Mouse (Mus musculus): Measurements from ENCODE around the gene Deup1. TPM values are rescaled to one million over a fixed set of nuclear protein-coding genes. Genes with fewer than 3 reads are reported as not detected.
A peak's percentile ranks its signal among the peaks of the same experiment; 100 is the strongest.

Deup1 gene
- polyA plus RNA-seq, 1 experiment from 2014 or later = 0.70 TPM

- Histone ChIP-seq H3K4me2 (ENCODE audit: low read length) (no peak overlapping the region), H3K4me1 (replicated peaks; ENCODE audit: insufficient read depth, low read length) (no peaks in the 10 kb centered on the region), H3K36me3 (ENCODE audit: insufficient read depth, low read length) (no peaks in the 10 kb centered on the region), H3K27me3 (ENCODE audit: insufficient read depth, low read length) (no peaks in the 10 kb centered on the region), H3K27ac (no peak overlapping the region), H3K4me3 (replicated peaks; ENCODE audit: low read depth, low read length) (no peak overlapping the region), H3K9ac (ENCODE audit: low read depth, low read length) (no peak overlapping the region), H3K9me3 (replicated peaks; ENCODE audit: low read length) (no peaks in the 10 kb centered on the region)
- ATAC-seq (replicated peaks; ENCODE audit: low FRiP score, low read depth) (no peak), DNase-seq (ENCODE audit: low spot score) (no peak)
- TF ChIP-seq CTCF (IDR thresholded peaks at IDR 0.05; ENCODE audit: low read depth) = no peak
- WGBS = 19% methylated on average over 6 of the region's 6 CpGs
Measured at GRCm38 (mm10) chr9:15658236-15658785, 30.6 kb upstream of the Deup1 start.

- TF ChIP-seq CTCF (IDR thresholded peaks at IDR 0.05; ENCODE audit: low read depth) = no peak
- Histone ChIP-seq H3K4me1 (replicated peaks; ENCODE audit: insufficient read depth, low read length) (no peaks in the 10 kb centered on the region), H3K36me3 (ENCODE audit: insufficient read depth, low read length) (no peaks in the 10 kb centered on the region), H3K9me3 (replicated peaks; ENCODE audit: low read length) (no peaks in the 10 kb centered on the region), H3K4me3 (replicated peaks; ENCODE audit: low read depth, low read length) (no peak overlapping the region), H3K9ac (ENCODE audit: low read depth, low read length) (no peak overlapping the region), H3K4me2 (ENCODE audit: low read length) (no peak overlapping the region), H3K27me3 (ENCODE audit: insufficient read depth, low read length) (no peaks in the 10 kb centered on the region), H3K27ac (no peak overlapping the region)
- no peak for DNase-seq (ENCODE audit: low spot score)
- no peak for ATAC-seq (replicated peaks; ENCODE audit: low FRiP score, low read depth)
Measured at GRCm38 (mm10) chr9:15653036-15653435, 25.3 kb upstream of the Deup1 start.

GRCm38 (mm10) chr9:15649977-15650376 is 22.2 kb upstream of the Deup1 start:
- Histone ChIP-seq H3K27ac (no peak overlapping the region), H3K9me3 (replicated peaks; ENCODE audit: low read length) (no peaks in the 10 kb centered on the region), H3K9ac (ENCODE audit: low read depth, low read length) (no peak overlapping the region), H3K4me1 (replicated peaks; ENCODE audit: insufficient read depth, low read length) (no peaks in the 10 kb centered on the region), H3K4me3 (replicated peaks; ENCODE audit: low read depth, low read length) (no peak overlapping the region), H3K36me3 (ENCODE audit: insufficient read depth, low read length) (no peaks in the 10 kb centered on the region), H3K27me3 (ENCODE audit: insufficient read depth, low read length) (no peaks in the 10 kb centered on the region), H3K4me2 (ENCODE audit: low read length) (no peak overlapping the region)
- DNase-seq (ENCODE audit: low spot score) = no peak
- WGBS = 91% methylated on average over 2 of the region's 2 CpGs
- no peak for TF ChIP-seq CTCF (IDR thresholded peaks at IDR 0.05; ENCODE audit: low read depth)
- ATAC-seq (replicated peaks; ENCODE audit: low FRiP score, low read depth) = no peak

- DNase-seq (ENCODE audit: low spot score) (no peak), ATAC-seq (replicated peaks; ENCODE audit: low FRiP score, low read depth) (no peak)
- 14% methylated on average over 5 of the region's 5 CpGs for WGBS
- no peaks in the 10 kb centered on the region for H3K9me3 ChIP-seq (replicated peaks; ENCODE audit: low read length)
- H3K9ac ChIP-seq (ENCODE audit: low read depth, low read length) = no peak overlapping the region
- no peaks in the 10 kb centered on the region for H3K27me3 ChIP-seq (ENCODE audit: insufficient read depth, low read length)
- peak overlapping the region; percentile 22 for H3K4me3 ChIP-seq (replicated peaks; ENCODE audit: low read depth, low read length)
- H3K36me3 ChIP-seq (ENCODE audit: insufficient read depth, low read length) = no peaks in the 10 kb centered on the region
- TF ChIP-seq CTCF (IDR thresholded peaks at IDR 0.05; ENCODE audit: low read depth) = no peak
- 0 out of 2 replicates have a peak, but pooled peaks cover 6% of the 10 kb centered on the region for H3K4me1 ChIP-seq (replicated peaks; ENCODE audit: insufficient read depth, low read length)
- peak overlapping the region; percentile 62 for H3K4me2 ChIP-seq (ENCODE audit: low read length)
- no peak overlapping the region for H3K27ac ChIP-seq
Measured at GRCm38 (mm10) chr9:15627384-15627783, 349 bp downstream of the Deup1 start.

GRCm38 (mm10) chr9:15624739-15625138 is 3.0 kb downstream of the Deup1 start:
- Histone ChIP-seq H3K27ac (no peak overlapping the region), H3K27me3 (ENCODE audit: insufficient read depth, low read length) (no peaks in the 10 kb centered on the region), H3K36me3 (ENCODE audit: insufficient read depth, low read length) (no peaks in the 10 kb centered on the region), H3K4me1 (replicated peaks; ENCODE audit: insufficient read depth, low read length) (0 out of 2 replicates have a peak, but pooled peaks cover 6% of the 10 kb centered on the region), H3K9me3 (replicated peaks; ENCODE audit: low read length) (no peaks in the 10 kb centered on the region), H3K9ac (ENCODE audit: low read depth, low read length) (no peak overlapping the region), H3K4me2 (ENCODE audit: low read length) (no peak overlapping the region), H3K4me3 (replicated peaks; ENCODE audit: low read depth, low read length) (no peak overlapping the region)
- 65% methylated on average over 3 of the region's 3 CpGs for WGBS
- no peak for TF ChIP-seq CTCF (IDR thresholded peaks at IDR 0.05; ENCODE audit: low read depth)
- no peak for DNase-seq (ENCODE audit: low spot score)
- no peak for ATAC-seq (replicated peaks; ENCODE audit: low FRiP score, low read depth)

GRCm38 (mm10) chr9:15619767-15620166 is 8.0 kb downstream of the Deup1 start:
- ATAC-seq (replicated peaks; ENCODE audit: low FRiP score, low read depth) (no peak), DNase-seq (ENCODE audit: low spot score) (no peak)
- no peaks in the 10 kb centered on the region for H3K9me3 ChIP-seq (replicated peaks; ENCODE audit: low read length)
- H3K4me2 ChIP-seq (ENCODE audit: low read length) = no peak overlapping the region
- H3K36me3 ChIP-seq (ENCODE audit: insufficient read depth, low read length) = no peaks in the 10 kb centered on the region
- no peak overlapping the region for H3K4me3 ChIP-seq (replicated peaks; ENCODE audit: low read depth, low read length)
- no peaks in the 10 kb centered on the region for H3K4me1 ChIP-seq (replicated peaks; ENCODE audit: insufficient read depth, low read length)
- no peak for TF ChIP-seq CTCF (IDR thresholded peaks at IDR 0.05; ENCODE audit: low read depth)
- H3K27me3 ChIP-seq (ENCODE audit: insufficient read depth, low read length) = no peaks in the 10 kb centered on the region
- no peak overlapping the region for H3K27ac ChIP-seq
- WGBS = 52% methylated on average over 1 of the region's 1 CpGs
- H3K9ac ChIP-seq (ENCODE audit: low read depth, low read length) = no peak overlapping the region
